Mouse (Mus musculus) lung, embryonic 15.5 days (tissue): ENCODE data around the gene Znrf1. TPM values are rescaled to one million over a fixed set of nuclear protein-coding genes. Genes with fewer than 3 reads are reported as not detected.
"Not testable (repeated sequence)": the region's sequence is repeated elsewhere in the genome, so short reads cannot be mapped to it uniquely, and the experiment has no call there.

Experiments
- ATAC-seq: fragments of 200-750 bp; cut with Nextera tagmentation; 2 replicates; pipeline ENCODE4 v1.8.0; 2017; ENCODE audit warnings: moderate number of reproducible peaks, borderline replicate concordance; ENCODE audit not compliant: low FRiP score, low TSS enrichment; ENCODE audit errors: extremely low read depth
- H3K27ac ChIP-seq: fragments of 300-500 bp; sonication (generic); 2 replicates; pipeline ENCODE4 v1.5.1; 2015; ENCODE audit warnings: moderate library complexity, mild to moderate bottlenecking, inconsistent platforms
- H3K27me3 ChIP-seq: fragments of 300-500 bp; sonication (generic); 2 replicates; pipeline ENCODE4 v1.6.1; 2015; ENCODE audit warnings: inconsistent platforms
- H3K36me3 ChIP-seq: fragments of 300-500 bp; sonication (generic); 2 replicates; pipeline ENCODE4 v1.6.1; 2015; ENCODE audit warnings: inconsistent platforms
- H3K4me1 ChIP-seq: fragments of 300-500 bp; sonication (generic); 2 replicates; pipeline ENCODE4 v1.6.1; 2015; ENCODE audit warnings: inconsistent platforms
- H3K4me2 ChIP-seq: fragments of 300-500 bp; sonication (generic); 2 replicates; pipeline ENCODE4 v1.6.1; 2015; ENCODE audit warnings: inconsistent platforms, mild to moderate bottlenecking, moderate library complexity
- H3K4me3 ChIP-seq: fragments of 300-500 bp; sonication (generic); 2 replicates; pipeline ENCODE4 v1.5.1; 2015; ENCODE audit warnings: mild to moderate bottlenecking, inconsistent platforms
- H3K9ac ChIP-seq: fragments of 300-500 bp; sonication (generic); 2 replicates; pipeline ENCODE4 v1.6.1; 2015; ENCODE audit warnings: inconsistent platforms
- H3K9me3 ChIP-seq: fragments of 300-500 bp; sonication (generic); 2 replicates; pipeline ENCODE4 v1.6.1; 2016; ENCODE audit warnings: inconsistent platforms
- WGBS: fragments of 180-500 bp; shearing (Covaris S2); methylation state at CpG from one replicate; pipeline ENCODE4 v1.1.7; 2015; 5-methylcytosine and 5-hydroxymethylcytosine counted together
- polyA plus RNA-seq: library from polyadenylated mRNA; unstranded; fragments of >200 nt; fragmentation: Nextera tagmentation; extraction: Ambion mirVana; gene quantifications from 2 replicates; pipeline ENCODE4 v1.2.1, GENCODE M21; 2015

Gene Znrf1
- polyA plus RNA-seq, 1 experiment from 2014 or later = 31.5 TPM

- H3K4me2 ChIP-seq = peak overlapping the region; percentile 70
- H3K27ac ChIP-seq = peak overlapping the region; percentile 34
- no peaks in the 10 kb centered on the region for H3K27me3 ChIP-seq
- H3K4me3 ChIP-seq = peak overlapping the region; percentile 97
- peak; percentile 29; the same call in 1 of the 2 replicates for ATAC-seq
- H3K9me3 ChIP-seq = no peaks in the 10 kb centered on the region
- peak overlapping the region; percentile 47 for H3K9ac ChIP-seq
- no peaks in the 10 kb centered on the region for H3K36me3 ChIP-seq
- peaks cover 13% of the 10 kb centered on the region for H3K4me1 ChIP-seq
- 9% methylated on average over 5 of the region's 5 CpGs for WGBS
These were observed 107.0 kb downstream of the Znrf1 start for GRCm38 (mm10) chr8:111642939-111643263.

DNA sequence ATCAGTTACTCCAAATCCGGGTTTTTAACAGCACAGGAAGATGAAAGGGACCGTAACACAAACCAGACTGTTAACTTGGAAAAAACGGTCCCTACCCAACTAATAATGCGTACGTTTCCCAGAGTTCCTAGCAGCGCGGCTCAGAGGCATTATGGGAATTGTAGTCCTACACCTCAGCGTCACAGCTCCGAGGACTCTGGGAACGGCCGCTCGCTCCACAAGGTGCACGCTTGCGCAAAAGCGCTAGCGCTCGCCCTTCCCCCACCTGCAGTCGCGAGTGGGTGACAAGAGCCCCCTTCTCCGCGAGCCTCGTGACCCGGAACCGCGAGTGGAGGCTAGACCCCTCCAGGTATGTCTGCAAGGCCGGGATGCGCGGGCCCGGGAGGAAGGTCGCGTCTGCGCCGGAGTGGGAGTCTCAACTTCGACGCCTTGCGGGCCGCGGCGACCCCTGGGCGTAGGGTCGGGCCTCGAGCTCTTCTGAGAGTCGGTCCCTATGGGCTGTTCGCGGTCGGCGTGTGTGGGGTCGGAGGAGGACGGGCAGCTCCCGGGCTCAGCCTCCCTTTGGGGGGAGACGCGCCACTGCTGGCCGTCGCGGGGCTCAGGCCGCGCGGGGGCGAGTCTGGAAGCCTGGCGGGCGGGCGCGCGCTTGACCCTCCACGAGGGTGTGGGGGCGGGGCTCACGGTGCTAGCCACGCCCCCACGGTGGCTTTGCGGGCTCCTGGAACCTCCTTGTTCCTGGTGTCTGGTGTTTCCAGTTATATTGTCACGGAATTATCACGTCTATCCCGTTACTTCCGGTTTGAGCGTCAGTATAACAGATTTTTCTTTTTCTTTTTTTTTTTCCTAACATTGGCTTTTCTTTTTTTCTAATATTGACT, 107.6 kb downstream of the Znrf1 start, which contains the start of gene Zfp1:
TSS of gene Zfp1 (plus strand) at position 138 of the 878 bp plus-strand sequence.
- Histone ChIP-seq H3K9me3 (no peaks in the 10 kb centered on the region), H3K36me3 (no peaks in the 10 kb centered on the region), H3K9ac (peak within 1 kb of the TSS; percentile 96), H3K4me2 (peak within 1 kb of the TSS; percentile 70), H3K27ac (peak within 1 kb of the TSS; percentile 97), H3K27me3 (no peaks in the 10 kb centered on the region), H3K4me1 (peaks cover 13% of the 10 kb centered on the region), H3K4me3 (peak within 1 kb of the TSS; percentile 97)
- peak; percentile 99 for ATAC-seq
- under 1% methylated on average over 75 of the region's 75 CpGs for WGBS

DNA sequence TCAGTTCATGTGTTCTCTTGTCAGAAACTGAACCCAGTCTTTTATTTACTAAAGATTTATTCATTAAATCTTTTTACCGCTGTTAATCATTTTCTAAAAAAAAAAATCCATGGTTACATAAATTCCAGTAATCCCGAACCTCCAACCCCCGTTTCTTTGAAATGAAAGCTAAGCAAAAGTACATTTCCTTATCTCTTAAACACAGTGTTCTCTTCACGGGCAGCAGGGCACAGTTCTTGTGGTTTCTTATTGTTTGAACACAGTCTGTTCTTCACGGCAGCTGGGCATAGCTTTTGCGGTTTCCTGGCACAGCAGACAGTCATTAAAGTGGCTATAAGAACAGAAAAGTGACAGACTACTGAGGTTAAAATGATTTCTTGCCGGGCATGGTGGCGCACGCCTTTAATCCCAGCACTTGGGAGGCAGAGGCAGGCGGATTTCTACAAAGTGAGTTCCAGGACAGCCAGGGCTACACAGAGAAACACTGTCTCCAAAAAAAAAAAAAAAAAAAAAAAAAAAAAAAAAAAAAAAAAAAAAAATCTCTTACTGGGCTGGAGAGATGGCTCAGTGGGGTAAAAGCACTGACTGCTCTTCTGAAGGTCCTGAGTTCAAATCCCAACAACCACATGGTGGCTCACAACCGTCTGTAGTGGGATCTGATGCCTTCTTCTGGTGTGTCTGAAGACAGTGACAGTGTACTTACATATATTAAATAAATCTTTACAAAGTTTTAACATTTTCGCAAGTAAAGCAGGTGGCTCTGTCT, 108.6 kb downstream of the Znrf1 start:
- 47% methylated on average over 12 of the region's 12 CpGs for WGBS
- peak overlapping the region; percentile 70 for H3K4me2 ChIP-seq
- not testable (repeated sequence) for H3K36me3 ChIP-seq, H3K9me3 ChIP-seq, H3K27me3 ChIP-seq, ATAC-seq
- H3K9ac ChIP-seq = peak overlapping the region; percentile 96
- peak overlapping the region; percentile 97 for H3K27ac ChIP-seq
- peak overlapping the region; percentile 97 for H3K4me3 ChIP-seq
- peaks cover 13% of the 10 kb centered on the region for H3K4me1 ChIP-seq

GRCm38 (mm10) chr8:111645715-111646114, 109.8 kb downstream of the Znrf1 start:
- ATAC-seq = no peak
- Histone ChIP-seq H3K9me3 (no peaks in the 10 kb centered on the region), H3K4me1 (peaks cover 13% of the 10 kb centered on the region), H3K27me3 (no peaks in the 10 kb centered on the region), H3K4me2 (no peak overlapping the region), H3K36me3 (no peaks in the 10 kb centered on the region), H3K27ac (no peak overlapping the region), H3K4me3 (no peak overlapping the region), H3K9ac (no peak overlapping the region)
- WGBS = 94% methylated on average over 8 of the region's 8 CpGs

GRCm38 (mm10) chr8:111648834-111649233, 112.9 kb downstream of the Znrf1 start:
- H3K27ac ChIP-seq = no peak overlapping the region
- H3K27me3 ChIP-seq = no peaks in the 10 kb centered on the region
- H3K9me3 ChIP-seq = no peaks in the 10 kb centered on the region
- no peak overlapping the region for H3K9ac ChIP-seq
- H3K4me2 ChIP-seq = no peak overlapping the region
- 66% methylated on average over 2 of the region's 2 CpGs for WGBS
- H3K4me1 ChIP-seq = peaks cover 3% of the 10 kb centered on the region; the same call in 1 of the 2 replicates
- no peaks in the 10 kb centered on the region for H3K36me3 ChIP-seq
- no peak overlapping the region for H3K4me3 ChIP-seq
- no peak for ATAC-seq

GRCm38 (mm10) chr8:111650651-111651050, 114.8 kb downstream of the Znrf1 start:
- ATAC-seq = no peak
- H3K27ac ChIP-seq = no peak overlapping the region
- 95% methylated on average over 3 of the region's 3 CpGs for WGBS

DNA sequence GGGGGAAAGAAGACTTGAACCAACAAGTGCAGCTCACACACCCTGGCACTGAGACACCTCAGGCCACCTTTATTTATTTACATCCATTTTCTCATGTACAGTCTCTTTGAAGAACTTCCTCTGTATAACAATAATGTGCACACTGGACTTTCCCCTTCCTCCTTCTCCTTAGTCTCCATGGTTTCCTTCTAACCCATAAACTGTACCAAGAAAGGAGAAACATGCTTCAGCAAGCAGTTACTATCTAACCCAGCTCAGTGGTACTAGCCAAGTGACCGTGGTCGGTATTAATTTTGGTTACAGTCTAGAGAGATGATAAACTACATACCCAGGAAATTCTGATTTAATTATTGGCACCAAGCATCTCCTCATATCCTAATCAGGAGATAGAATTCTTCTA, 117.6 kb downstream of the Znrf1 start:
- Histone ChIP-seq H3K27ac (no peak overlapping the region), H3K9me3 (no peaks in the 10 kb centered on the region)
- whole genome bisulfite sequencing = 84% methylated on average over 2 of the region's 2 CpGs

More at GRCm38 (mm10) chr8:111650651-111651050, 114.8 kb downstream of the Znrf1 start:
- H3K9ac ChIP-seq = no peak overlapping the region
- H3K4me2 ChIP-seq = no peak overlapping the region
- no peaks in the 10 kb centered on the region for H3K4me1 ChIP-seq
- no peak overlapping the region for H3K4me3 ChIP-seq
- H3K9me3 ChIP-seq = no peaks in the 10 kb centered on the region
- H3K27me3 ChIP-seq = no peaks in the 10 kb centered on the region
- no peaks in the 10 kb centered on the region for H3K36me3 ChIP-seq

GRCm38 (mm10) chr8:111657312-111657854, 121.5 kb downstream of the Znrf1 start:
- H3K4me1 ChIP-seq = no peaks in the 10 kb centered on the region
- ATAC-seq = no peak
- no peak overlapping the region for H3K27ac ChIP-seq
- H3K9me3 ChIP-seq = no peaks in the 10 kb centered on the region
- WGBS = 58% methylated on average over 1 of the region's 1 CpGs
- H3K4me3 ChIP-seq = no peak overlapping the region
- 0 out of 2 replicates have a peak, but pooled peaks cover 8% of the 10 kb centered on the region for H3K36me3 ChIP-seq
- no peak overlapping the region for H3K9ac ChIP-seq
- no peaks in the 10 kb centered on the region for H3K27me3 ChIP-seq
- no peak overlapping the region for H3K4me2 ChIP-seq

More for the DNA sequence above, 117.6 kb downstream of the Znrf1 start:
- no peak overlapping the region for H3K4me3 ChIP-seq
- no peak overlapping the region for H3K9ac ChIP-seq
- ATAC-seq = no peak
- no peaks in the 10 kb centered on the region for H3K27me3 ChIP-seq
- H3K36me3 ChIP-seq = no peaks in the 10 kb centered on the region
- no peaks in the 10 kb centered on the region for H3K4me1 ChIP-seq
- H3K4me2 ChIP-seq = no peak overlapping the region

GRCm38 (mm10) chr8:111658819-111659423, 123.0 kb downstream of the Znrf1 start:
- Histone ChIP-seq H3K4me1 (no peaks in the 10 kb centered on the region), H3K36me3 (0 out of 2 replicates have a peak, but pooled peaks cover 8% of the 10 kb centered on the region), H3K9me3 (no peaks in the 10 kb centered on the region), H3K27me3 (no peaks in the 10 kb centered on the region), H3K9ac (no peak overlapping the region), H3K27ac (no peak overlapping the region), H3K4me2 (no peak overlapping the region), H3K4me3 (no peak overlapping the region)
- ATAC-seq = no peak
- 64% methylated on average over 6 of the region's 6 CpGs for WGBS

- ATAC-seq = no peak
- H3K27ac ChIP-seq = no peak overlapping the region
- 84% methylated on average over 3 of the region's 3 CpGs for WGBS
- no peak overlapping the region for H3K4me3 ChIP-seq
- H3K4me2 ChIP-seq = no peak overlapping the region
- 0 out of 2 replicates have a peak, but pooled peaks cover 8% of the 10 kb centered on the region for H3K36me3 ChIP-seq
- H3K27me3 ChIP-seq = no peaks in the 10 kb centered on the region
- no peak overlapping the region for H3K9ac ChIP-seq
- no peaks in the 10 kb centered on the region for H3K4me1 ChIP-seq
- H3K9me3 ChIP-seq = no peaks in the 10 kb centered on the region
These were observed 126.6 kb downstream of the Znrf1 start for GRCm38 (mm10) chr8:111662473-111662872.

- no peak overlapping the region for H3K4me3 ChIP-seq
- H3K27me3 ChIP-seq = no peaks in the 10 kb centered on the region
- no peaks in the 10 kb centered on the region for H3K9me3 ChIP-seq
- no peak overlapping the region for H3K4me2 ChIP-seq
- no peaks in the 10 kb centered on the region for H3K4me1 ChIP-seq
- no peak overlapping the region for H3K27ac ChIP-seq
- H3K36me3 ChIP-seq = peaks cover 30% of the 10 kb centered on the region
- H3K9ac ChIP-seq = no peak overlapping the region
- ATAC-seq = no peak
- 69% methylated on average over 2 of the region's 2 CpGs for WGBS
These were observed 130.9 kb downstream of the Znrf1 start for GRCm38 (mm10) chr8:111666751-111667150.
